Mouse (Mus musculus): ENCODE data around the gene Rpl3l.
"Not testable (repeated sequence)": the region's sequence is repeated elsewhere in the genome, so short reads cannot be mapped to it uniquely, and the experiment has no call there.

Rpl3l gene

GRCm38 (mm10) chr17:24727618-24728017 lies at the start of gene Rpl3l:
Rpl3l (plus strand) TSS chr17:24727820.
- DNase-seq (ENCODE audit: low read depth, low spot score), result no peak

GRCm38 (mm10) chr17:24686514-24686913 lies 41.1 kb upstream of the Rpl3l start:
- DNase-seq (ENCODE audit: low read depth, low spot score), result peak; percentile 66

- DNase-seq (ENCODE audit: low read depth, low spot score), result peak; percentile 84
Measured at GRCm38 (mm10) chr17:24687146-24687595, 40.4 kb upstream of the Rpl3l start.

- no peak for DNase-seq (ENCODE audit: low read depth, low spot score)
Measured at GRCm38 (mm10) chr17:24687599-24687998, 40.0 kb upstream of the Rpl3l start.

GRCm38 (mm10) chr17:24689251-24690081 lies 38.2 kb upstream of the Rpl3l start, which contains the start of gene Syngr3:
Syngr3 (minus strand) TSS chr17:24689955.
- no peak for DNase-seq (ENCODE audit: low read depth, low spot score)

- no peak for DNase-seq (ENCODE audit: low read depth, low spot score)
Measured at GRCm38 (mm10) chr17:24692385-24692784, 35.2 kb upstream of the Rpl3l start.

GRCm38 (mm10) chr17:24695326-24696010 lies 32.2 kb upstream of the Rpl3l start:
- DNase-seq (ENCODE audit: low read depth, low spot score), result no peak

- peak; percentile 91 for DNase-seq (ENCODE audit: low read depth, low spot score)
Measured at GRCm38 (mm10) chr17:24696011-24696697, 31.5 kb upstream of the Rpl3l start, which contains the start of the genes Gfer and Noxo1. Gfer (minus strand) TSS chr17:24696156. Noxo1 (plus strand) TSS chr17:24696234.

GRCm38 (mm10) chr17:24697985-24698384 lies 29.6 kb upstream of the Rpl3l start:
- no peak for DNase-seq (ENCODE audit: low read depth, low spot score)

GRCm38 (mm10) chr17:24698715-24699114 lies 28.9 kb upstream of the Rpl3l start:
- DNase-seq (ENCODE audit: low read depth, low spot score), result no peak

- no peak for DNase-seq (ENCODE audit: low read depth, low spot score)
Measured at GRCm38 (mm10) chr17:24699473-24699872, 28.1 kb upstream of the Rpl3l start.

- DNase-seq (ENCODE audit: low read depth, low spot score), result no peak
Measured at GRCm38 (mm10) chr17:24701251-24701650, 26.4 kb upstream of the Rpl3l start.

- DNase-seq (ENCODE audit: low read depth, low spot score), result no peak
Measured at GRCm38 (mm10) chr17:24705821-24706220, 21.8 kb upstream of the Rpl3l start.

- peak; percentile 95 for DNase-seq (ENCODE audit: low read depth, low spot score)
Measured at GRCm38 (mm10) chr17:24706982-24707800, 20.4 kb upstream of the Rpl3l start, which contains the start of gene Tbl3. Tbl3 (minus strand) TSS chr17:24707660.

- no peak for DNase-seq (ENCODE audit: low read depth, low spot score)
Measured at GRCm38 (mm10) chr17:24707801-24708425, 19.7 kb upstream of the Rpl3l start.

- peak; percentile 78 for DNase-seq (ENCODE audit: low read depth, low spot score)
Measured at GRCm38 (mm10) chr17:24708646-24709045, 19.0 kb upstream of the Rpl3l start.

GRCm38 (mm10) chr17:24715556-24715955 lies 12.1 kb upstream of the Rpl3l start:
- no peak for DNase-seq (ENCODE audit: low read depth, low spot score)

GRCm38 (mm10) chr17:24716166-24716682 lies 11.4 kb upstream of the Rpl3l start:
- DNase-seq (ENCODE audit: low read depth, low spot score), result no peak

GRCm38 (mm10) chr17:24717943-24718342 lies 9.7 kb upstream of the Rpl3l start, which contains the start of the genes Rnf151 and Rps2:
Rnf151 (minus strand) TSS chr17:24718063.
Rps2 (plus strand) TSS chr17:24718116.
- DNase-seq (ENCODE audit: low read depth, low spot score), result no peak

GRCm38 (mm10) chr17:24718938-24719337 lies 8.7 kb upstream of the Rpl3l start:
- not testable (repeated sequence) for DNase-seq (ENCODE audit: low read depth, low spot score)

Data from CD4-positive helper T cell, adult 2 months (primary cell).